Mouse (Mus musculus) brain, embryonic 18.5 days (tissue): Measurements from ENCODE around the gene Dedd.

Experiments used
- DNase-seq: peaks from one replicate; pipeline ENCODE4 v3.0.0-alpha.2; 2012; ENCODE audit warnings: low read depth, low spot score

Dedd gene

GRCm38 (mm10) chr1:171360656-171361055, 31.7 kb downstream of the Dedd start, which contains the start of gene Klhdc9:
Gene Klhdc9, minus strand, starts transcription at chr1:171360798.
- DNase-seq: peak; percentile 92

- peak; percentile 74 for DNase-seq
Measured at GRCm38 (mm10) chr1:171361106-171362103, 32.5 kb downstream of the Dedd start.

GRCm38 (mm10) chr1:171365934-171366333, 37.0 kb downstream of the Dedd start:
- no peak for DNase-seq

- no peak for DNase-seq
Measured at GRCm38 (mm10) chr1:171369845-171370556, 41.1 kb downstream of the Dedd start, which contains the start of gene Nectin4. Gene Nectin4, plus strand, starts transcription at chr1:171370099.

- no peak for DNase-seq
Measured at GRCm38 (mm10) chr1:171372880-171373279, 43.9 kb downstream of the Dedd start.

GRCm38 (mm10) chr1:171373946-171374345, 45.0 kb downstream of the Dedd start:
- DNase-seq: no peak

GRCm38 (mm10) chr1:171375646-171376097, 46.7 kb downstream of the Dedd start:
- DNase-seq: no peak

- DNase-seq: no peak
Measured at GRCm38 (mm10) chr1:171378298-171378697, 49.4 kb downstream of the Dedd start.

GRCm38 (mm10) chr1:171379935-171380599, 51.1 kb downstream of the Dedd start:
- DNase-seq: peak; percentile 50

- DNase-seq: no peak
Measured at GRCm38 (mm10) chr1:171382096-171382620, 53.2 kb downstream of the Dedd start.

GRCm38 (mm10) chr1:171384361-171384760, 55.4 kb downstream of the Dedd start:
- no peak for DNase-seq

GRCm38 (mm10) chr1:171385171-171385570, 56.2 kb downstream of the Dedd start:
- DNase-seq: no peak

- DNase-seq: no peak
Measured at GRCm38 (mm10) chr1:171387099-171387498, 58.2 kb downstream of the Dedd start.

GRCm38 (mm10) chr1:171388376-171389102, 59.6 kb downstream of the Dedd start, which contains the start of gene Arhgap30:
Gene Arhgap30, plus strand, starts transcription at chr1:171388954.
- no peak for DNase-seq

- DNase-seq: no peak
Measured at GRCm38 (mm10) chr1:171390101-171390500, 61.2 kb downstream of the Dedd start.
